Mouse (Mus musculus): ENCODE measurements around the gene Trim31. TPM values are rescaled to one million over a fixed set of nuclear protein-coding genes. Genes with fewer than 3 reads are reported as not detected.

The Trim31 gene
- not detected for total RNA-seq (2023)

DNA sequence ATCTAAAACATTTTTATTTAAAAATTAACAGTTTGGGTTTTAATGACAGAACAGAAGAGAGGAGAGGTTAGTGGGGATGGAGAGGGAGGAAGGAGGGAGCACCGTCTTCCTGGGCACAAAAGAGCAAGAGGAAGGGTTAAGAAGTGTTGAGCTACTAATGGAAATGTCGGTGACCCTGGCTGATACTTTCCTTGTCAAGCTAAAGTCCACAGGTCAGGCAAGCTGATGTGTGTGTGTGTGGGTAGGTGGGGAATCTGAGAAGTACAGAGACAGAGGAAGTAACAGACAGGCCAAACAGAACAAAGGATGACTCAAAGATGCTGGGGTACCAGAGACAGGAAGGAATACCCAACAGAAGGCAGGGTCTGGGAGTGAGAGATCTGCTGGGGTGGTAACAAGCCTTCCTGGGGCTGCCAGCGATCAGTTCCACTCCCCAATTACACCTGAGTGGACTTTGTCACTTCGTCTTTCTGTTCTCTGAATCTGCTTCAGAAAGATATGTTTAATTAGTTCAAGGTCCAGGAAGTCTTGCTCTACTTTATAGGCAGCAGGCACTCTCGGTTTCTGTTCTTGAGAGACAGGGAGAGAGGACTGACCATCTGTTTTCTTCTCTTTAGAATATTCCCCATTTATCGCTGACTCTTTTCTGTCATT is at the start of gene Trim31:
Gene Trim31, plus strand, starts transcription at position 567 of the 654 bp plus-strand sequence.

GRCm38 (mm10) chr17:36866719-36867527 is 31.0 kb upstream of the Trim31 start, which contains the start of gene Trim15:
Gene Trim15, minus strand, starts transcription at chr17:36867210.

GRCm38 (mm10) chr17:36869284-36869954 is 28.5 kb upstream of the Trim31 start, which contains the start of gene Trim10:
Gene Trim10, plus strand, starts transcription at chr17:36869574.

GRCm38 (mm10) chr17:36890073-36890903 is 7.6 kb upstream of the Trim31 start, which contains the start of gene Trim40:
Gene Trim40, minus strand, starts transcription at chr17:36890123.

DNA sequence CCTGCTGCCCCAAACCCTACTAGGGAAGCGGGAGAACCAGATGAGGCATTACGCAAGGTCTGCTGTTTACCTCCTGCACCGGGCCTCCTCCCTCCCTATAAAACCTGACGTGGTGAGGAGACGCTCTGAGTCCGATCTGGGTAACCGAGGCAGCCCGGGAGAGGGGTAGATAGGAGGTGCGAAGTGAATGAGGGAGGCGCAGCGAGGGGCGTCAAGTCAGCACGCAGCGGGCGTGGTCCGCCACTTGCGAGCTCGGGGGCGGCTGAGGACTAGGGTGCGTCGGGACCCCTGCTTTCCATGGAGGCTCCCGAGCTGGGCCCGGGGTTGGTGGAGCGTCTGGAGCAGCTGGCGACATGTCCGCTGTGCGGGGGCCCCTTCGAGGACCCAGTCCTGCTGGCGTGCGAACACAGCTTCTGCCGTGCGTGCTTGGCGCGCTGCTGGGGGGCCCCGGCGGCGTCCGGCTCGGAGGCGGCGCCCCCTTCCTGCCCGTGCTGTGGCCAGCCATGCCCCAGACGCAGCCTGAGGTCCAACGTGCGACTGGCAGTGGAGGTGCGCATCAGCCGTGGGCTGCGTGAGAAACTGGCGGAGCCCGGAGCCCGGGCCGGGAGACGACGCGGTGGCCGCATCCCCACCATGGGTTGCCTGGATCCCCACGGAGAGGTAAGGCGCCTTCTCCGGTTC is 45.0 kb downstream of the Trim31 start, which contains the start of gene Rnf39:
Gene Rnf39, plus strand, starts transcription at position 128 of the 681 bp plus-strand sequence.

DNA sequence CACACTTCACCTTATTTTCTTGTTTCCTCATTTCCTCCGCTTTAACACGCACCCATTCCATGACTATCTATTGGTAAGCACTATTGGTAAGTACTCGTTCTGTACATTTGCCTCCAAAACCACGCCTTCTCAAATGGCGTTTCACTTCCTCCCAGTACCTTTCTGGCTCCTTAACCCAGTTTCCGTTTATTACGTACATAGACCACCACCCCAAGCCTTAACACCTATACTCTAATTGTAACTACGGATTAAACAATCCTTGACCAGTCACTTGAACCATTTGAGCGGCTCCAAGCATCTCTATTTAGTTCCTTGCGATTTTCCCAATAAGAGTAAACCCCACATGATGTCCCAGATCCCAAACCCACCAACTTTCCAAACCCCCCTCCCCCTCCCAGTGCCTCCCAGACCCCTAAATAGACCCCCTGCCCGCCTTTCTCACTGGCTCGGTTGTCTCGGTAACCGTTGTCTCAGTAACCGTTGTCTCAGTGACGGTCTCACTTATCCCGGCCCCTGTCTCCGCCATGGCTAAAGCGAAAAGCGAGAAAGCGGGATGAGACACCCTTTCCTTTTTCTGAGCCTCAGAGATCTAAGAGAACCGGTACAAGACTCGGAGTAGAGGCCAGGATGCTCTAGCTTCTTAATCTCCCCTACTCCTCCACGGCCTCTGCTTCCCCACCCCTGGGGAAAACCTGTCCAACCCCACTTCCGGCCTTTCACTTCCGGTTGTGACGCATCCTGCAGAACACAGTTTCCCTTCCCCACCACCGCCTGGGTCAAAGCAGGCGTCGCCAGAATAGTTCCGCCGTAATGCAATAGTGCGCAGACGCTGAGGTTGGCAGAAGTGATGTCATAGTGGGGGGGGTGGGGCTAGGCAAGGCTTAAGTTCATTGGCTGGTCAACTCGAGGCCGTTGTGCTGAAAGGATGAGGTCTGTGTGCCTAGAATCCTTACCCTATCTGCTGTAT is 53.3 kb downstream of the Trim31 start, which contains the start of gene Ppp1r11:
Gene Ppp1r11, minus strand, starts transcription at position 761 of the 967 bp plus-strand sequence.

GRCm38 (mm10) chr17:36957999-36958743 is 60.3 kb downstream of the Trim31 start, which contains the start of the genes Znrd1 and Znrd1as:
Gene Znrd1, minus strand, starts transcription at chr17:36958559.
Gene Znrd1as, plus strand, starts transcription at chr17:36958592.

Other genes with a start within 250 kb of the Trim31 start
- not detected for gene H2-M1, start 225.9 kb upstream of the Trim31 start, total RNA-seq (2023)
- gene H2-M10.5, start 125.2 kb upstream of the Trim31 start, total RNA-seq (2023), result not detected
- not detected for gene H2-M10.6, start 85.9 kb upstream of the Trim31 start, total RNA-seq (2023)
- gene Trim26, start 61.0 kb upstream of the Trim31 start, total RNA-seq (2023), result 125 TPM
- not detected for gene Trim15, start 30.9 kb upstream of the Trim31 start, total RNA-seq (2023)
- 2.6 TPM for gene Trim10, start 28.5 kb upstream of the Trim31 start, total RNA-seq (2023)
- gene Trim40, start 8.0 kb upstream of the Trim31 start, total RNA-seq (2023), result not detected
- 1.4 TPM for gene Rnf39, start 44.8 kb downstream of the Trim31 start, total RNA-seq (2023)
- 70.8 TPM for gene Ppp1r11, start 53.6 kb downstream of the Trim31 start, total RNA-seq (2023)
- 64.3 TPM for gene Znrd1, start 60.4 kb downstream of the Trim31 start, total RNA-seq (2023)
- gene Znrd1as, start 60.5 kb downstream of the Trim31 start, total RNA-seq (2023), result 1.7 TPM
- gene 2410137M14Rik, start 83.1 kb downstream of the Trim31 start, total RNA-seq (2023), result not detected
- gene H2-M5, start 91.4 kb downstream of the Trim31 start, total RNA-seq (2023), result not detected
- gene Zfp57, start 103.0 kb downstream of the Trim31 start, total RNA-seq (2023), result not detected
- not detected for gene Mog, start 125.3 kb downstream of the Trim31 start, total RNA-seq (2023)
- 112 TPM for gene Gabbr1, start 147.8 kb downstream of the Trim31 start, total RNA-seq (2023)
- gene Olfr90, start 190.4 kb downstream of the Trim31 start, total RNA-seq (2023), result 0.21 TPM
- gene Olfr91, start 200.2 kb downstream of the Trim31 start, total RNA-seq (2023), result not detected
- gene Olfr92, start 222.0 kb downstream of the Trim31 start, total RNA-seq (2023), result not detected